Mouse (Mus musculus) hindbrain, embryonic 13.5 days (tissue): ENCODE measurements at regions not wholly inside any gene's neighbourhood (a gene's known extent, or its start where the extent isn't known, plus 50 kb on each side); places are given as distances from the start of the nearest gene placed in this dataset.

Source experiments
- ATAC-seq: fragments of 200-750 bp; cut with Nextera tagmentation; 2 replicates; pipeline ENCODE4 v1.8.0; 2017; ENCODE audit warnings: moderate TSS enrichment; ENCODE audit not compliant: low FRiP score
- H3K27ac ChIP-seq: fragments of 300-500 bp; sonication (generic); 2 replicates; pipeline ENCODE4 v1.5.1; 2015; ENCODE audit warnings: inconsistent platforms, mild to moderate bottlenecking, moderate library complexity
- H3K27me3 ChIP-seq: fragments of 300-500 bp; sonication (generic); 2 replicates; pipeline ENCODE4 v1.6.1; 2015; ENCODE audit warnings: mild to moderate bottlenecking, inconsistent platforms
- H3K36me3 ChIP-seq: fragments of 300-500 bp; sonication (generic); 2 replicates; pipeline ENCODE4 v1.6.1; 2015; ENCODE audit warnings: mild to moderate bottlenecking, inconsistent platforms
- H3K4me1 ChIP-seq: fragments of 300-500 bp; sonication (generic); replicated peaks from 2 replicates; pipeline ENCODE4 v1.6.1; 2015; ENCODE audit warnings: inconsistent platforms
- H3K4me2 ChIP-seq: fragments of 300-500 bp; sonication (generic); 2 replicates; pipeline ENCODE4 v1.6.1; 2015; ENCODE audit warnings: inconsistent platforms, mild to moderate bottlenecking, moderate library complexity
- H3K4me3 ChIP-seq: fragments of 300-500 bp; sonication (generic); 2 replicates; pipeline ENCODE4 v1.5.1; 2015; ENCODE audit warnings: mild to moderate bottlenecking, inconsistent platforms
- H3K9ac ChIP-seq: fragments of 300-500 bp; sonication (generic); 2 replicates; pipeline ENCODE4 v1.6.1; 2015; ENCODE audit warnings: mild to moderate bottlenecking, inconsistent platforms
- H3K9me3 ChIP-seq: fragments of 300-500 bp; sonication (generic); 2 replicates; pipeline ENCODE4 v1.6.1; 2016; ENCODE audit warnings: inconsistent platforms
- WGBS: fragments of 180-500 bp; shearing (Covaris S2); methylation state at CpG from one replicate; pipeline ENCODE4 v1.1.7; 2015; 5-methylcytosine and 5-hydroxymethylcytosine counted together

- ATAC-seq: no peak
- H3K27me3 ChIP-seq: no peaks in the 10 kb centered on the region
- WGBS: 83% methylated on average over 5 of the region's 5 CpGs
- no peak overlapping the region for H3K4me2 ChIP-seq
- H3K9me3 ChIP-seq: no peaks in the 10 kb centered on the region
- H3K9ac ChIP-seq: no peak overlapping the region
- no peak overlapping the region for H3K4me3 ChIP-seq
- no peaks in the 10 kb centered on the region for H3K36me3 ChIP-seq
- H3K4me1 ChIP-seq: peaks cover 31% of the 10 kb centered on the region
- no peak overlapping the region for H3K27ac ChIP-seq
These were observed 197.8 kb upstream of the Irx3 start for GRCm38 (mm10) chr8:91999661-92000060.

DNA sequence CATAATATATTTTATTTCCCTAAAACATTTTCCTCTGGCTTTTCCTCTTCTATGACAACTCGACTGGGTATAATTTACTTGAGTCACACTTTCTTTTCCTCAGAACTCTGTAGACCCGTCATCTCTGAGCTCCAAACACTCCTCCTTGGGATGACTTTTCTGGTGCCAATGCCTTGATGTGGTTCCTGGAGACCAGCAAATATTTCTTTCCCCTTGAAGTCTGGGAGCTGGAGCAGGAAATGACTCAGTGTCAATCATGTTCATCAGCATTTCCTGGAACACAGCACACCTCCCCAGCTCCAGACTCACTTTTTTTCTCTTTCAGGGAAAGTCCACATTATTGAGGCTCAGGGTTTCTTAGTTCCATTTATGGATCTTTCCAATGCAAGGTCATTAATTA lies 197.3 kb upstream of the Irx3 start:
- Histone ChIP-seq H3K9ac (no peak overlapping the region), H3K27ac (no peak overlapping the region), H3K4me1 (peaks cover 35% of the 10 kb centered on the region), H3K4me3 (no peak overlapping the region), H3K36me3 (no peaks in the 10 kb centered on the region), H3K4me2 (no peak overlapping the region), H3K27me3 (peaks cover 3% of the 10 kb centered on the region; the same call in 1 of the 2 replicates), H3K9me3 (no peaks in the 10 kb centered on the region)
- 94% methylated on average over 2 of the region's 2 CpGs for WGBS
- no peak for ATAC-seq

- H3K4me2 ChIP-seq: no peak overlapping the region; the same call in 1 of the 2 replicates
- no peaks in the 10 kb centered on the region for H3K36me3 ChIP-seq
- no peak for ATAC-seq
- H3K9me3 ChIP-seq: no peaks in the 10 kb centered on the region
- H3K27ac ChIP-seq: peak overlapping the region; percentile 71
- peaks cover 49% of the 10 kb centered on the region for H3K4me1 ChIP-seq
- H3K9ac ChIP-seq: no peak overlapping the region
- peaks cover 4% of the 10 kb centered on the region; the same call in 1 of the 2 replicates for H3K27me3 ChIP-seq
- H3K4me3 ChIP-seq: no peak overlapping the region
These were observed 196.0 kb upstream of the Irx3 start for GRCm38 (mm10) chr8:91997892-91998189.

- Histone ChIP-seq H3K27me3 (peaks cover 4% of the 10 kb centered on the region; the same call in 1 of the 2 replicates), H3K4me3 (no peak overlapping the region), H3K36me3 (no peaks in the 10 kb centered on the region), H3K4me2 (peak overlapping the region; percentile 16; the same call in 1 of the 2 replicates), H3K27ac (peak overlapping the region; percentile 71), H3K9me3 (no peaks in the 10 kb centered on the region), H3K4me1 (peaks cover 55% of the 10 kb centered on the region), H3K9ac (peak overlapping the region; percentile 35; the same call in 1 of the 2 replicates)
- peak; percentile 22; the same call in 1 of the 2 replicates for ATAC-seq
- 19% methylated on average over 26 of the region's 26 CpGs for WGBS
These were observed 195.4 kb upstream of the Irx3 start for GRCm38 (mm10) chr8:91997023-91997891.

GRCm38 (mm10) chr8:91996305-91997022 lies 194.6 kb upstream of the Irx3 start:
- no peak for ATAC-seq
- H3K4me1 ChIP-seq: peaks cover 63% of the 10 kb centered on the region

GRCm38 (mm10) chr8:91995407-91996144 lies 193.7 kb upstream of the Irx3 start:
- Histone ChIP-seq H3K4me1 (peaks cover 70% of the 10 kb centered on the region), H3K36me3 (no peaks in the 10 kb centered on the region), H3K4me2 (no peak overlapping the region), H3K27me3 (peaks cover 4% of the 10 kb centered on the region; the same call in 1 of the 2 replicates), H3K9me3 (no peaks in the 10 kb centered on the region), H3K27ac (peak overlapping the region; percentile 71), H3K9ac (no peak overlapping the region), H3K4me3 (no peak overlapping the region)
- WGBS: 18% methylated on average over 9 of the region's 9 CpGs
- ATAC-seq: no peak

More at GRCm38 (mm10) chr8:91996305-91997022, 194.6 kb upstream of the Irx3 start:
- H3K4me3 ChIP-seq: no peak overlapping the region
- 7% methylated on average over 10 of the region's 10 CpGs for WGBS
- H3K27ac ChIP-seq: peak overlapping the region; percentile 71
- peak overlapping the region; percentile 35; the same call in 1 of the 2 replicates for H3K9ac ChIP-seq
- H3K36me3 ChIP-seq: no peaks in the 10 kb centered on the region
- 0 out of 2 replicates have a peak overlapping the region, but pooled peaks have one; percentile 16 for H3K4me2 ChIP-seq
- H3K9me3 ChIP-seq: no peaks in the 10 kb centered on the region
- peaks cover 4% of the 10 kb centered on the region; the same call in 1 of the 2 replicates for H3K27me3 ChIP-seq

DNA sequence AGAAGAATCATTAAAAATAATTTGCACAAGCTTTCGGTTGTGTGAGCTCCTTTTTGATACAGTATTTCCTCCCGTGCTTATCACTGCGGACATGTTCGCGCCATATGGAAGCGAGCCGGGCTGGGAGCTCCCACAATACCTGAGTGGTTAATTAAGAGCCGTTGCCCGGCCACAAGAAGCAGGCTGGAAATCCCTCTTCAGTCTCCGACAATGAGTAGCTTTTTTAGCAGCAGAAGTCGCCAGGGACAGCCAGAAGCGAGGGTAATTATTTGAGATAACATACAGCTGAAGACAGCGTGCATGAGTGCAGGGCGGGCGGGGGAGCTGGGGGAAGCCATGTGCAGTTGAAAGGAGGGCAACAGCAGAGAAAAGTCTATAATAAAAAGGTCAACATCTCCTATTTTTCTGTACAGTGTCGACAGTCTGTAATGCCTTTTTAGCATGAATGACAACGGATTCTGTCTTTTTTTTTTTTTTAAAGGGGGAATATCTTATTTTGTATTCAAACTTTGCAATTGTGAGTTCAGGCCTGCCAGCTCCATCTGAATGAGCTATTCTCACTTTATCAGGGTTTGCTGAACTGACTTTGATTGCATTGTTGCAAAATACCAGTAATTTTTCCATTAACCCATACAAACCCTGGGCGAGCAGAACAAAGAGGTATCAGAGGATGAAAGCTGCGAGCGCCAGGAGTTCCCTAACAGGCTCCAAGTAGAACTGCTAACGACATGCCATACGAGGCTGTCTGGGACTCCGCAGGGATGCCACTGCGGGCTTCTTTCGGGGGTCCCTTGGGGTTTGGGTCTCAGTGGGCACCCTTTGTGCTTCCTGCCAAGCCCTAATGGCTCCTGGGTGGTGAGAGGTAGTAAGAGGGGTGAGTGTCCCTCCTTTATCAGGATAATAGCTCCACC lies 189.9 kb upstream of the Irx3 start:
- Histone ChIP-seq H3K36me3 (no peaks in the 10 kb centered on the region), H3K4me3 (peak overlapping the region; percentile 20), H3K9me3 (no peaks in the 10 kb centered on the region), H3K27me3 (peaks cover 24% of the 10 kb centered on the region; the same call in 1 of the 2 replicates), H3K27ac (peak overlapping the region; percentile 81), H3K9ac (no peak overlapping the region), H3K4me2 (peak overlapping the region; percentile 44), H3K4me1 (peaks cover 75% of the 10 kb centered on the region)
- WGBS: 15% methylated on average over 25 of the region's 25 CpGs
- peak; percentile 64 for ATAC-seq

DNA sequence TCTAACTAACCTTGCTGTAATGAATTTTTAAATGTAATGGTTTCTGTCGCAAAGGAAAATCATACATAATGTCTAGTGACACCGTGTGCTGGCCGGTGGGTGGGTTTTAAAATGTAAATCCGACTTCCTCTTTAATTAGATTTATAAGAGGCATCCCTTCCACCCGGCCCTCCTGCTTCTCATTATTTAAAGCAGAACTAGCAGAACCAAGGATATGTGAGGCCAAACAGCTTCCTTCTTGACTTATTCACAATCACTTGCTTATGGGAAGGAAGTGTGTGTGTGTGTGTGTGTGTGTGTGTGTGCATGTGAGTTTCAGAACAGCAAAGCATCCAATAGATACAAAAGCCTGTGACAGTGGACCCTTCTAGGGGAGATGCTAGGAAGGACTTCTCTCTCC lies 189.1 kb upstream of the Irx3 start:
- H3K4me3 ChIP-seq: peak overlapping the region; percentile 20; the same call in 1 of the 2 replicates
- H3K9ac ChIP-seq: no peak overlapping the region
- no peak for ATAC-seq
- peak overlapping the region; percentile 44 for H3K4me2 ChIP-seq
- H3K36me3 ChIP-seq: no peaks in the 10 kb centered on the region
- no peaks in the 10 kb centered on the region for H3K9me3 ChIP-seq
- H3K27me3 ChIP-seq: peaks cover 28% of the 10 kb centered on the region; the same call in 1 of the 2 replicates
- peaks cover 66% of the 10 kb centered on the region for H3K4me1 ChIP-seq
- H3K27ac ChIP-seq: peak overlapping the region; percentile 81
- 16% methylated on average over 5 of the region's 5 CpGs for WGBS

GRCm38 (mm10) chr8:91990048-91990447 lies 188.2 kb upstream of the Irx3 start:
- Histone ChIP-seq H3K4me2 (no peak overlapping the region), H3K9me3 (no peaks in the 10 kb centered on the region)
- WGBS: 60% methylated on average over 3 of the region's 3 CpGs

DNA sequence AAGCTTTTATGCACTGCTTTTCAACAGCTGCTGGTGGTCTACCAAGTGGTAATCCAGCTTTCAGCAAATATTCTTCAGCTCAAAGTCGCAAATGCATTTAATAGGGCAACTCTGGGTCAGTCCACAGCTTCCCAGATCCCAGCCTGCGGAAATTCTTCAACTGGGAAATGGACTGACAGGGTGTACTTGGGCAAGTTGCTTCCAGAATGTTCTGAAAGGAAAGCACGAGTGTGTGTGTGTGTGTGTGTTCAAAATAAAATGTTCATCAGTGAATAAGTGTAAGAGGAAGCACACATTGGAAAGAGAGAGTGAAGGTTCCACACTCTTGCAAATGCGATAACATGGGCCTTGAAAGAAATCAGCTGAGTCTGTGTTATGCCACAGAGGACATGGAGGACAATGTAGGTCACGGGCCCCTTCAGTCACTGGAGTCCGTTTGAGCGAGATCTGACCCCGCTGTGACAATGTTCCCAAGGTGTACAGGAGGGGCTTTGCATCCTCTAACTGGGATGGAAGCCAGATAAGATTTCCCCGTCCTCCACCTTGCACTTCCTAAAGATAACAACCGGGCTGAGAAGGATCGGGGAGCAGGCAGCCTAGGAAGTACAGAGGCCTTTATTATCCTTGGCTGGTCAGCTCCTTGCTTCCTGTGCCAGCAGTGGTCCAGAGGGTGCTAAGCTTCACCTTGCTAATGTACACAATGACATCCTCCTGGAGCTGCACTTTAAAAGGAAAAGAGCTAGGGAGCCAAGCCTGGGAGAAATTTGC lies 187.2 kb upstream of the Irx3 start:
- Histone ChIP-seq H3K27ac (no peak overlapping the region), H3K4me1 (peaks cover 49% of the 10 kb centered on the region), H3K4me3 (no peak overlapping the region), H3K4me2 (no peak overlapping the region), H3K27me3 (peaks cover 32% of the 10 kb centered on the region; the same call in 1 of the 2 replicates), H3K9ac (no peak overlapping the region), H3K9me3 (no peaks in the 10 kb centered on the region), H3K36me3 (no peaks in the 10 kb centered on the region)
- 70% methylated on average over 11 of the region's 11 CpGs for WGBS
- no peak for ATAC-seq

More at GRCm38 (mm10) chr8:91990048-91990447, 188.2 kb upstream of the Irx3 start:
- Histone ChIP-seq H3K4me3 (no peak overlapping the region), H3K27me3 (peaks cover 28% of the 10 kb centered on the region; the same call in 1 of the 2 replicates), H3K4me1 (peaks cover 57% of the 10 kb centered on the region), H3K27ac (no peak overlapping the region; the same call in 1 of the 2 replicates), H3K36me3 (no peaks in the 10 kb centered on the region), H3K9ac (no peak overlapping the region)
- ATAC-seq: no peak
